Mouse (Mus musculus): Measurements from ENCODE around the gene Pgghg.
"Not testable (repeated sequence)": the region's sequence is repeated elsewhere in the genome, so short reads cannot be mapped to it uniquely, and the experiment has no call there.

Gene Pgghg

GRCm38 (mm10) chr7:140956556-140956869, 15.3 kb downstream of the Pgghg start:
- no peak for DNase-seq

GRCm38 (mm10) chr7:140959181-140959901, 18.1 kb downstream of the Pgghg start:
- no peak for DNase-seq

- DNase-seq: no peak
Observed at GRCm38 (mm10) chr7:140960026-140960425, 18.8 kb downstream of the Pgghg start.

GRCm38 (mm10) chr7:140961416-140961815, 20.2 kb downstream of the Pgghg start:
- DNase-seq: no peak

- no peak for DNase-seq
Observed at GRCm38 (mm10) chr7:140962733-140963132, 21.5 kb downstream of the Pgghg start.

GRCm38 (mm10) chr7:140966921-140967320, 25.7 kb downstream of the Pgghg start, which contains the start of gene Ifitm1:
TSS of gene Ifitm1 (plus strand) at chr7:140967221.
- no peak for DNase-seq

GRCm38 (mm10) chr7:140967862-140968591, 26.8 kb downstream of the Pgghg start:
- DNase-seq: no peak

- DNase-seq: not testable (repeated sequence)
Observed at GRCm38 (mm10) chr7:140968710-140969109, 27.5 kb downstream of the Pgghg start.

- DNase-seq: no peak
Observed at GRCm38 (mm10) chr7:140970931-140971330, 29.7 kb downstream of the Pgghg start.

- no peak for DNase-seq
Observed at GRCm38 (mm10) chr7:140971479-140972171, 30.4 kb downstream of the Pgghg start.

GRCm38 (mm10) chr7:140973396-140974165, 32.4 kb downstream of the Pgghg start:
- DNase-seq: no peak

GRCm38 (mm10) chr7:140974940-140975339, 33.7 kb downstream of the Pgghg start:
- no peak for DNase-seq

- no peak for DNase-seq
Observed at GRCm38 (mm10) chr7:140975465-140975864, 34.3 kb downstream of the Pgghg start.

- DNase-seq: not testable (repeated sequence)
Observed at GRCm38 (mm10) chr7:140976720-140977119, 35.5 kb downstream of the Pgghg start.

GRCm38 (mm10) chr7:140981704-140982103, 40.5 kb downstream of the Pgghg start:
- DNase-seq: no peak

- DNase-seq: no peak
Observed at GRCm38 (mm10) chr7:140982971-140983370, 41.8 kb downstream of the Pgghg start.

- DNase-seq: no peak
Observed at GRCm38 (mm10) chr7:140987182-140988138, 46.3 kb downstream of the Pgghg start.

- DNase-seq: no peak
Observed at GRCm38 (mm10) chr7:140989022-140989421, 47.8 kb downstream of the Pgghg start.

GRCm38 (mm10) chr7:140990185-140990584, 49.0 kb downstream of the Pgghg start:
- no peak for DNase-seq

- DNase-seq: no peak
Observed at GRCm38 (mm10) chr7:140990622-140991021, 49.4 kb downstream of the Pgghg start.

- DNase-seq: no peak
Observed at GRCm38 (mm10) chr7:140991117-140991689, 50.0 kb downstream of the Pgghg start.
